Mouse (Mus musculus) small intestine, adult 10 weeks (tissue): ENCODE measurements around the gene Hibadh. TPM values are rescaled to one million over a fixed set of nuclear protein-coding genes. Genes with fewer than 3 reads are reported as not detected.

ENCODE experiments used
- polyA plus RNA-seq: library from polyadenylated mRNA; stranded (reverse); fragments of 350-450 nt; fragmentation: Illumina TruSeq; extraction: RNeasy Lipid Tissue Mini Kit (QIAGEN cat#74804); gene quantifications from one replicate; pipeline ENCODE4 v1.2.3, GENCODE M21; 2014; ENCODE audit warnings: low replicate concordance

Gene Hibadh
- polyA plus RNA-seq: 143 TPM

GRCm38 (mm10) chr6:52640224-52640712, at the start of gene Hibadh:
Gene Hibadh, minus strand, starts transcription at chr6:52640389.

Other genes starting within 250 kb of the Hibadh start
- 696 TPM for gene Tax1bp1, start 73.3 kb upstream of the Hibadh start, polyA plus RNA-seq